Mouse (Mus musculus) brain, embryonic 14.5 days (tissue): ENCODE data around the gene Ddx47.

ENCODE experiments used
- CTCF ChIP-seq: fragments of 200-500 bp; IDR thresholded peaks from 2 replicates; pipeline ENCODE4 v1.5.1; 2012; ENCODE audit warnings: inconsistent platforms, mild to moderate bottlenecking, moderate library complexity, borderline replicate concordance; ENCODE audit not compliant: insufficient read depth, insufficient read length; ENCODE audit errors: extremely low read depth
- POLR2A ChIP-seq: fragments of 200-500 bp; IDR thresholded peaks from 2 replicates; pipeline ENCODE4 v1.6.1; 2012; ENCODE audit warnings: mild to moderate bottlenecking, inconsistent platforms, borderline replicate concordance; ENCODE audit not compliant: poor library complexity, insufficient read depth, insufficient read length, severe bottlenecking; ENCODE audit errors: extremely low read depth

GRCm38 (mm10) chr6:135048956-135049355, 37.5 kb downstream of the Ddx47 start:
- TF ChIP-seq CTCF (no peak), POLR2A (no peak)
